Mouse (Mus musculus) bone marrow macrophage, adult 2 months (primary cell): ENCODE data around the gene Sorcs2. TPM values are rescaled to one million over a fixed set of nuclear protein-coding genes. Genes with fewer than 3 reads are reported as not detected.
A peak's percentile ranks its signal among the peaks of the same experiment; 100 is the strongest.
"Not testable (repeated sequence)": the region's sequence is repeated elsewhere in the genome, so short reads cannot be mapped to it uniquely, and the experiment has no call there.

ENCODE experiments used
- H3K27ac ChIP-seq: 2 replicates; pipeline ENCODE4 v1.5.1; 2012; ENCODE audit warnings: low read depth, low read length; ENCODE audit not compliant: insufficient read depth
- H3K4me1 ChIP-seq: 2 replicates; pipeline ENCODE4 v1.6.1; 2012; ENCODE audit warnings: low read length; ENCODE audit not compliant: control insufficient read depth, insufficient read depth
- H3K4me3 ChIP-seq: 2 replicates; pipeline ENCODE4 v1.5.1; 2012; ENCODE audit warnings: mild to moderate bottlenecking, low read length, moderate library complexity; ENCODE audit not compliant: insufficient read depth
- CTCF ChIP-seq: IDR thresholded peaks from 2 replicates; pipeline ENCODE4 v1.5.1; 2012; ENCODE audit warnings: low read depth, mild to moderate bottlenecking, low read length, moderate library complexity
- POLR2A ChIP-seq: IDR thresholded peaks from 2 replicates; pipeline ENCODE4 v1.6.1; 2012; ENCODE audit warnings: mild to moderate bottlenecking, low read depth, low read length, borderline replicate concordance
- polyA plus RNA-seq: library from polyadenylated mRNA; stranded (reverse); fragments of >200 nt; gene quantifications from 2 replicates; pipeline ENCODE4 v1.2.4, GENCODE M21; 2012; ENCODE audit not compliant: missing spikeins, insufficient read depth, insufficient read length

Gene Sorcs2
- polyA plus RNA-seq, 1 experiment, result 0.31 TPM

- no peak overlapping the region for H3K27ac ChIP-seq
- H3K4me3 ChIP-seq, result no peak overlapping the region
- no peaks in the 10 kb centered on the region for H3K4me1 ChIP-seq
- no peak for TF ChIP-seq POLR2A
- TF ChIP-seq CTCF, result no peak
Measured at GRCm38 (mm10) chr5:36252746-36253504, 145.0 kb downstream of the Sorcs2 start.

GRCm38 (mm10) chr5:36248022-36248421 lies 149.9 kb downstream of the Sorcs2 start:
- TF ChIP-seq CTCF, result no peak
- no peak for TF ChIP-seq POLR2A
- no peaks in the 10 kb centered on the region for H3K4me1 ChIP-seq
- H3K27ac ChIP-seq, result no peak overlapping the region
- no peak overlapping the region for H3K4me3 ChIP-seq

- H3K4me1 ChIP-seq, H3K4me3 ChIP-seq, H3K27ac ChIP-seq: not testable (repeated sequence)
Measured at GRCm38 (mm10) chr5:36237526-36237925, 160.4 kb downstream of the Sorcs2 start.

- Histone ChIP-seq H3K4me3 (no peak overlapping the region), H3K4me1 (no peaks in the 10 kb centered on the region), H3K27ac (no peak overlapping the region)
- TF ChIP-seq POLR2A, result no peak
- no peak for TF ChIP-seq CTCF
Measured at GRCm38 (mm10) chr5:36230301-36230780, 167.6 kb downstream of the Sorcs2 start.

GRCm38 (mm10) chr5:36228405-36229370 lies 169.3 kb downstream of the Sorcs2 start:
- no peak for TF ChIP-seq CTCF
- no peak for TF ChIP-seq POLR2A
- no peak overlapping the region for H3K4me3 ChIP-seq
- H3K4me1 ChIP-seq, result no peaks in the 10 kb centered on the region
- H3K27ac ChIP-seq, result no peak overlapping the region

- Histone ChIP-seq H3K4me3 (no peak overlapping the region), H3K4me1 (no peaks in the 10 kb centered on the region), H3K27ac (no peak overlapping the region)
- TF ChIP-seq POLR2A (no peak), CTCF (no peak)
Measured at GRCm38 (mm10) chr5:36226296-36226695, 171.6 kb downstream of the Sorcs2 start.

GRCm38 (mm10) chr5:36225855-36226254 lies 172.1 kb downstream of the Sorcs2 start:
- Histone ChIP-seq H3K4me3 (no peak overlapping the region), H3K27ac (no peak overlapping the region), H3K4me1 (no peaks in the 10 kb centered on the region)
- TF ChIP-seq POLR2A (no peak), CTCF (no peak)

- no peak overlapping the region for H3K4me3 ChIP-seq
- H3K4me1 ChIP-seq, result no peaks in the 10 kb centered on the region
- no peak overlapping the region for H3K27ac ChIP-seq
- TF ChIP-seq CTCF (peak; percentile 53), POLR2A (no peak)
Measured at GRCm38 (mm10) chr5:36223787-36224186, 174.2 kb downstream of the Sorcs2 start.

- TF ChIP-seq CTCF (no peak), POLR2A (no peak)
Measured at GRCm38 (mm10) chr5:36220626-36221025, 177.3 kb downstream of the Sorcs2 start.

GRCm38 (mm10) chr5:36220105-36220504 lies 177.8 kb downstream of the Sorcs2 start:
- Histone ChIP-seq H3K4me3 (no peak overlapping the region), H3K27ac (no peak overlapping the region), H3K4me1 (no peaks in the 10 kb centered on the region)
- TF ChIP-seq POLR2A, result no peak
- TF ChIP-seq CTCF, result no peak

More at GRCm38 (mm10) chr5:36220626-36221025, 177.3 kb downstream of the Sorcs2 start:
- Histone ChIP-seq H3K4me1 (no peaks in the 10 kb centered on the region), H3K4me3 (no peak overlapping the region), H3K27ac (no peak overlapping the region)
